Mouse (Mus musculus): ENCODE results near the gene Hlcs. TPM values are rescaled to one million over a fixed set of nuclear protein-coding genes. Genes with fewer than 3 reads are reported as not detected.

Gene Hlcs
- total RNA-seq, 2 experiments from 2014 or later, result 20.6 to 23.1 TPM

- no peak for DNase-seq (ENCODE audit: low spot score in 2 of 2)
Measured at GRCm38 (mm10) chr16:94248721-94249120, 64.7 kb downstream of the Hlcs start.

- no peak for DNase-seq (ENCODE audit: low spot score in 2 of 2)
Measured at GRCm38 (mm10) chr16:94246976-94247375, 66.4 kb downstream of the Hlcs start.

- DNase-seq (ENCODE audit: low spot score in 2 of 2), result no peak
Measured at GRCm38 (mm10) chr16:94246058-94246784, 67.2 kb downstream of the Hlcs start.

GRCm38 (mm10) chr16:94241126-94241525, 72.2 kb downstream of the Hlcs start:
- DNase-seq (ENCODE audit: low spot score in 2 of 2), result no peak

- DNase-seq (ENCODE audit: low spot score in 2 of 2), result no peak
Measured at GRCm38 (mm10) chr16:94240190-94240589, 73.2 kb downstream of the Hlcs start.

GRCm38 (mm10) chr16:94239567-94239966, 73.8 kb downstream of the Hlcs start:
- DNase-seq (ENCODE audit: low spot score in 2 of 2), result no peak

- no peak for DNase-seq (ENCODE audit: low spot score in 2 of 2)
Measured at GRCm38 (mm10) chr16:94239146-94239545, 74.2 kb downstream of the Hlcs start.

- DNase-seq (ENCODE audit: low spot score in 2 of 2), result no peak
Measured at GRCm38 (mm10) chr16:94237130-94237484, 76.3 kb downstream of the Hlcs start.

GRCm38 (mm10) chr16:94236226-94237129, 76.9 kb downstream of the Hlcs start:
- no peak for DNase-seq (ENCODE audit: low spot score in 2 of 2)

GRCm38 (mm10) chr16:94235718-94236117, 77.7 kb downstream of the Hlcs start:
- DNase-seq (ENCODE audit: low spot score in 2 of 2), result no peak

GRCm38 (mm10) chr16:94234202-94234601, 79.2 kb downstream of the Hlcs start:
- no peak for DNase-seq (ENCODE audit: low spot score in 2 of 2)

GRCm38 (mm10) chr16:94230909-94231575, 82.3 kb downstream of the Hlcs start:
- no peak for DNase-seq (ENCODE audit: low spot score in 2 of 2)

GRCm38 (mm10) chr16:94230499-94230898, 82.9 kb downstream of the Hlcs start:
- no peak for DNase-seq (ENCODE audit: low spot score in 2 of 2)

GRCm38 (mm10) chr16:94229890-94230289, 83.5 kb downstream of the Hlcs start:
- DNase-seq (ENCODE audit: low spot score in 2 of 2), result no peak

- no peak for DNase-seq (ENCODE audit: low spot score in 2 of 2)
Measured at GRCm38 (mm10) chr16:94228858-94229555, 84.4 kb downstream of the Hlcs start.

GRCm38 (mm10) chr16:94227328-94228018, 85.9 kb downstream of the Hlcs start:
- DNase-seq (ENCODE audit: low spot score in 2 of 2), result no peak

- DNase-seq (ENCODE audit: low spot score in 2 of 2), result no peak
Measured at GRCm38 (mm10) chr16:94223363-94223720, 90.0 kb downstream of the Hlcs start.

GRCm38 (mm10) chr16:94222646-94223362, 90.6 kb downstream of the Hlcs start:
- no peak for DNase-seq (ENCODE audit: low spot score in 2 of 2)

GRCm38 (mm10) chr16:94210689-94211357, 102.5 kb downstream of the Hlcs start:
- DNase-seq (ENCODE audit: low spot score in 2 of 2), result no peak
